Mouse (Mus musculus): ENCODE measurements around the gene Cdr2. TPM values are rescaled to one million over a fixed set of nuclear protein-coding genes. Genes with fewer than 3 reads are reported as not detected.
"Not testable (repeated sequence)": the region's sequence is repeated elsewhere in the genome, so short reads cannot be mapped to it uniquely, and the experiment has no call there.

Gene Cdr2
- total RNA-seq, 2 experiments from 2014 or later: 9.5 to 9.8 TPM

DNA sequence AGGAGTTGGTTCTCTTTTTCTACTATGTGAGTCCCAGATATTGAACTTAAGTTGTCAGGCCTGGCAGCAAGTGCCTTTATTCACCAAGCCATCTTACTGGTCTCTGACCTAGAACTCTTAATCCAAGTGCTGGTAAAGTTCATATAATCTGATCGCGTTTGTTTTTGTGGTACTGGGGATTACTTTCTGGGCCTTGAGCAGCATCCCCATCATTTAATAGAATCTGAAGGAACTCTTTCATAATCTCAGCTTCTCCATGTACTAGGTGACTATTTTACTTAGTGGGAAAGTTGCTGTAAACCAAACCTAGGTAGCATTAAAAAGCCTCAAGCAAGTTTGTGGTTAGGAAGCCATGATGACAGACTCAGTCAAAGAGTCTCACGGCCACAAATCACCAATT lies 19.8 kb upstream of the Cdr2 start:
- TF ChIP-seq CTCF (IDR thresholded peaks at IDR 0.05): no peak
- DNase-seq (ENCODE audit: extremely low spot score in 1 of 2, low spot score in 2 of 2): no peak
- intact Hi-C loops (cut with DNase I): no loop called here
- H3K27ac ChIP-seq: no peak overlapping the region
- no peak overlapping the region for H3K4me3 ChIP-seq

DNA sequence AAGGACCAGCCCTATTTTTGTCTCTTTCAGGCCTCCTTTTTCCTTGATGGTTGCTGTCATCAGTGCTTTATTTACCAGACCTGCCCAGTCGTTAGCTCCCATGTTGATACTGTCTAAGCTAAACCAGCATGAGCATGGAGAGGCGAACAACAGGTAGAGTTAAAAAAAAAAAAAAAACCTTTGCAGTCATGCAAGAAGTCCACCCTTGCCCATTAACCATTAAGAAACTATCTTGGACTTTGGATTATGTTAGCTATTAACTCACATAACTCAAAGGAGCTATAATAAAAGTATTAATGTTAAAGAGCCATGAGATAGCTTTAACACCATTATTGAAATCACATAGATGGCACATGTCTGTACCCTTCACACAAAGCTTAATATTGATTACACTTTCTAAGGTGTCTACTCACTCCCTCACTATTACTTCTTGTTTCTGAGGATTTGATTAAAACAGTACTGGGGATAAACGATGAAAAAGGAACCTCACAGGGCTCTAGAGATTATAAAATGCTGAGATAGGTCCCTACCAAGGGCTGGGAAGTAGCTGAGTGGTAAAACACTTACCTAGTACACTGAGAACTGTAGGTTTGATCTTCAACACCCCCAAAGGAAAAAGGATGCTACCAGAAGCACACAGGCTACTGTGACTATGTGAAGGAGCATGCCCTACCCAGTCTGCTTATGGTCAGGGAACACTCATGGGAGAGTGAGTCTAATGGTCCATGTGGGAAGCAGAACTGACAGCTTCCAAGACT lies 18.1 kb upstream of the Cdr2 start:
- H3K4me3 ChIP-seq: no peak overlapping the region
- H3K27ac ChIP-seq: no peak overlapping the region
- intact Hi-C loops (cut with DNase I): no loop called here
- TF ChIP-seq CTCF (IDR thresholded peaks at IDR 0.05): no peak
- no peak for DNase-seq (ENCODE audit: extremely low spot score in 1 of 2, low spot score in 2 of 2)

DNA sequence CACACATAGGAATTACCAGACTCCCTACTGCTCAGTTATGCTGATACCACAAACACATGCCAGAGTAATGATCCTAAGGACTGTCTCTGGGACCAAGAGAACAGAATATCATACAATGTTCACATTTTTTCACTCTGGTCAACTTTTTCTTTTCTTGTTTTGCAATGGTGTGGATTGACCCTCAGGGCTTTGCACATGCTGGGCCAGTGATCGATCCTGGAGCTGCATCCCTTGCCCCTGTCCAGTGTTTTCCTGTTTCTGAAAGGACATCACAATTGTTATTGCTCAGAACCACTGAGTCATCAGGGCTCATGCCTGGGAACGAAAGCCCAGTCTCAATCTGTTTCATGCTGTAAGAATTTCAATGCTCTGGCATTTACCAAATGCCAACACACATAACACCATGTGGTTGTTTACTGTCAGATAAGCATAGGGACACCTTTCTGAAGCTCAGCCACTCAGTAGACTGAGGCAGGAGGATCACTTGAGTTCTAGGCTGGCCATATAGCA lies 17.0 kb upstream of the Cdr2 start:
- intact Hi-C loops (cut with DNase I): no loop called here
- Histone ChIP-seq H3K27ac (no peak overlapping the region), H3K4me3 (no peak overlapping the region)
- no peak for DNase-seq (ENCODE audit: extremely low spot score in 1 of 2, low spot score in 2 of 2)
- no peak for TF ChIP-seq CTCF (IDR thresholded peaks at IDR 0.05)

DNA sequence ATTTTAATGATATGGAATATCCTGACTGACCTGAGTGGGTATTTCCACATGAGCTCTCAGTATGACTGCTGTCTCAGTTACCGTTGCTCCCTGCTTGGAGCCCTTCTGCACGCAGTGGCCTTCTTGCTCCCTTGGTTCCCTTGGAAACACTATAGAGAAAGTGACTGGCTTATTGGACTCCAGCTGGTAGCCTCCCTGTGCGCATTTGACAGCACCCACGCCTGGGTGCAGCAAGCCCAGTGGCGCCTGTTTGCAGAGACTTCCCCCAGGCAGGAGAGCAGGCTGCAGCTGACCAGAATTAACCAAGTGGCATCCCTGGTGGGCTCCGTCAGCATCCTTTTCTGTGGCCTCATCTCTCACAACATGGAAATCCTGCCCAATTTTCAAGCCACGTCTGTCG lies 9.1 kb upstream of the Cdr2 start:
- DNase-seq (ENCODE audit: extremely low spot score in 1 of 2, low spot score in 2 of 2): no peak
- intact Hi-C loops (cut with DNase I): no loop called here
- TF ChIP-seq CTCF (IDR thresholded peaks at IDR 0.05): no peak
- Histone ChIP-seq H3K4me3 (no peak overlapping the region), H3K27ac (no peak overlapping the region)

DNA sequence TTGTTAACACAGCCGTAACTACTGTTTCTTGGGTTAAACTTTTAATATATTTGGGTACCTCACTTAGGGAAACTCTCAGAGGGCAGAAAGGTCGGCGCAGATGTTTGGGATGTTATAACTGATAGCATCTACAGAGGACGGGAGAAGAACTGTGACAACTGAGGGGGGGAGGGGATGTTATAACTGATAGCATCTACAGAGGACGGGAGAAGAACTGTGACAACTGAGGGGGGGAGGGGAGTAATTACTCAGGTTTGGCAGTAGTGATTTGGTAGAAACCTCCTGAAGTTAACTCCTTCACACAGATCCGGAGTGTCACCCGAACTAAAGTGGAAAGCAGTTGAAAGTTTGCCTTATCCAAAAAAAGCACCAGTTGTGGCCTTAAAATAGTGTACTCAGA lies 856 bp upstream of the Cdr2 start:
- Histone ChIP-seq H3K27ac (no peak overlapping the region), H3K4me3 (peak overlapping the region; percentile 66)
- no peak for TF ChIP-seq CTCF (IDR thresholded peaks at IDR 0.05)
- intact Hi-C loops (cut with DNase I): loop anchor here (5.0 kb wide), 1 partner anchor 49 kb away; the partner anchor contains the start of gene Mettl9
- DNase-seq (ENCODE audit: extremely low spot score in 1 of 2, low spot score in 2 of 2): no peak

DNA sequence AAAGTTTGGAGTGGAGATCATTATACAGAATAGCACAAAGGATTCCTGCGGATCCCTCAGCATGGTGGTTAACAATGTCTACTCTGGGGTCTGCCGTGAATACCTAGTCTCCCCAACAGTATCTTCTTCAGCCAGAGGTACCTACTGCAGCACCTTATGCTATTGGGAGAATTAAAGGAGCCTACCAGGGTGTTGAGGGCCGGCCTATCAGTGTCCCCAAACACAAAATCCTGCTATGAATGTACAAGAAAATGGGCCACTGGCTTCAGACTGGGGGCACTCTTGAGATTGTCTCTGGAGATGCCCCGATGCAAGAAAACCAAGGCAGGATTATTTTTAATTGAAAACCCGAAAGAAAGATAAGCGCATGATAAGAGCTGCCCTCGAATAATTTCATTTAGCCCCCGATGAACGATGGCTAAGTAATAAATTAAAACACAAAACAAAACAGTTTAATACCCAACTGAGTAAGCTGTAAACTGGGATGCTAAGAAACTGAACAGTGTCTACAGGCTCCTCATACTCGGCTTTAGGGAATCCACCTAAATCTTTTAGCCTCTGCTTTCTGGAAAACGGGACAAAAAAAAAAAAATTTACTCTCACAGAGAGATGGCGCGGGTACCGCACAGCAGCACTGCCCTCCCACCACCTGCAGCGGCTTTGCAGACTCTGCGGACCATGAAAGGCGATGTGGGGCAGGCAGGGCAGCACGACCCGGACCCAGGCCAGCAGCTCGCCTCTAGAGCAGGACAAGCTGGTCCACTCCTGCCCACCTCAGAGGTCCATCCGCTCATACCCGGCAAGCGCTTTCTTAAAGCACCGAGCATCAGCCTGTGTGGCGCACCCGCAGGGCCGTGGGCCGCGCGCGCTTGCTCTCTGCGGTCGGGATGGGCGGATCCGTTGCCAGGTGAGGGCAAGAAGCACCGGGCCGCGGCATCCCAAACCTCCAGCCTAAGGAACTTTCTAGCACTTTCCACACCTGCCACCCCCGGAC lies 884 bp downstream of the Cdr2 start:
- H3K27ac ChIP-seq: 0 out of 2 replicates have a peak overlapping the region, but pooled peaks have one; percentile 12
- intact Hi-C loops (cut with DNase I): loop anchor here (5.0 kb wide), 1 partner anchor 51 kb away; the partner anchor contains the start of gene Mettl9
- peak overlapping the region; percentile 66 for H3K4me3 ChIP-seq
- TF ChIP-seq CTCF (IDR thresholded peaks at IDR 0.05): no peak
- peak; percentile 43 to 51 for DNase-seq (ENCODE audit: extremely low spot score in 1 of 2, low spot score in 2 of 2)

DNA sequence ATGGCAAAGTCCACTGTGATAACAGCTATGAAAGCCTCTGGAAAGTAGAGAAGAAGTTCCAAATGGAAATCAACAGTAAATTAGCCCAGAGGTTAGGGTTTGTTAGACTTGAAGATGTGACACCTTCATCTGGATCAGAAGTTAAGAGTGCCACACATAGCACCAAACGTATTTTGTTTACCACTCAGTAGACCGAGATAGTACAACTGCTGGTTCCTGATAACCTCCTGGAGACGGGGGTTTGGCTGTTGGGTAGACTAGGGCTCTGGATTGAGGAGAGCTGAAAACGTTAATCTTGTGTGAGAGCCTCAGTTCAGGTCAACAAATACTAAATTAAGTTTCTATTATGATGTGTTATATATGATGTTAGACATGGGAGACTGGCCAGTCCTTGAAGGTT lies 2.1 kb downstream of the Cdr2 start:
- intact Hi-C loops (cut with DNase I): loop anchor here (5.0 kb wide), 1 partner anchor 52 kb away; the partner anchor contains the start of gene Mettl9
- no peak overlapping the region for H3K4me3 ChIP-seq
- no peak for TF ChIP-seq CTCF (IDR thresholded peaks at IDR 0.05)

DNA sequence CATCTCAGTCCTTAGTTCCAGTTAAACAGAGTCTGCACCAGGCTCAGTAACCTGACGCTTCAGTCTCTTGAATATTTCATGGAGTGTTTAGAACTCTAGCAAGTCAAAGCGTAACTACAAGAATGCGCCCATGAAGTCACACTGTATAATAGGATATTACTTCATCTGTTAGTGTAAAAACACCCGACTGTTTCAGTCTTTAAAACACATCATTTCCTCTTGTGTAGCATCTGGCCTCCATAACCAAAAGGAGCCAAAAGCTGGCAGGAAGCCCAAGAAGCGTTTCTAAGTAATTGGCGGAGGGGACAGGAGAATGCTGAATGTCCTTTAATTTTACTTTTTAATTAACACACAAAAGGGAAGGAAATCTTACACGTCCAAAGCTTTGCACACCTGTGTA lies 5.0 kb downstream of the Cdr2 start:
- no peak for DNase-seq (ENCODE audit: extremely low spot score in 1 of 2, low spot score in 2 of 2)
- TF ChIP-seq CTCF (IDR thresholded peaks at IDR 0.05): no peak
- intact Hi-C loops (cut with DNase I): no loop called here

More for the DNA sequence above, 2.1 kb downstream of the Cdr2 start:
- H3K27ac ChIP-seq: no peak overlapping the region
- DNase-seq (ENCODE audit: extremely low spot score in 1 of 2, low spot score in 2 of 2): no peak

DNA sequence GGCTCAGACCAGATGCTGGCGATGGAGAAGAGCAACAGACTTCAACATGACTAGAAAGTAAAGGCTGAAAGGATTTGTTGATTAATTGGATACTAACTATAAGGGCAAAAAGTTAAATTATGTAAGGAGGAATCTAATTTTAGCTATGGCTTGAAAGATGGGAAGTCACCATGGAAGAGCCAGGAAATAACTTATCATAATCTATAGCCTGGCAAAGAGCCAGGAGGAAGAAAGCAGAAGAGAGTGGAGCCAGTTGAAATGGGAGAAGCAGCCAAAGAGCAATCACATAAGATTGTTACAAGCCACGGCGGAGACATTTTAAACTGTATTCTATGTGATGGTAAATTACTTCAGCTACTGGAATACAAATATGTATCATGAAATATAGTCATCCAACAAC lies 8.1 kb downstream of the Cdr2 start:
- Histone ChIP-seq H3K4me3 (no peak overlapping the region), H3K27ac (no peak overlapping the region)
- TF ChIP-seq CTCF (IDR thresholded peaks at IDR 0.05): no peak
- no peak for DNase-seq (ENCODE audit: extremely low spot score in 1 of 2, low spot score in 2 of 2)
- intact Hi-C loops (cut with DNase I): no loop called here

More for the DNA sequence above, 5.0 kb downstream of the Cdr2 start:
- Histone ChIP-seq H3K27ac (no peak overlapping the region), H3K4me3 (no peak overlapping the region)

DNA sequence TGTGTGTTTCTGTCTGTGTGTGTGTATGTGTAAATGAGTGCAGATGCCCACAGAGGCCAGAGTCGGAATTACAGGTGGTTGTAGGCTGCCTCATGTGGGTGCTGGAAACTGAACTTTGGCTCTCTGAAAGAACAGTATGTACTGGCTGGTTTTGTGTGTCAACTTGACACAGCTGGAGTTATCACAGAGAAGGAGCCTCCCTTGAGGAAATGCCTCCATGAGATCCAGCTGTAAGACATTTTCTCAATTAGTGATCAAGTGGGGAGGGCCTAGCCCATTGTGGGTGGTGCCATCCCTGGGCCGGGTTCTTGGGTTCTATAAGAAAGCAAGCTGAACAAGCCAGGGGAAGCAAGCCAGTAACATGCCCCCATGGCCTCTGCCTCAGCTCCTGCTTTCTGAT lies 9.6 kb downstream of the Cdr2 start:
- intact Hi-C loops (cut with DNase I); DNase-seq (ENCODE audit: extremely low spot score in 1 of 2, low spot score in 2 of 2); H3K27ac ChIP-seq; H3K4me3 ChIP-seq: not testable (repeated sequence)

DNA sequence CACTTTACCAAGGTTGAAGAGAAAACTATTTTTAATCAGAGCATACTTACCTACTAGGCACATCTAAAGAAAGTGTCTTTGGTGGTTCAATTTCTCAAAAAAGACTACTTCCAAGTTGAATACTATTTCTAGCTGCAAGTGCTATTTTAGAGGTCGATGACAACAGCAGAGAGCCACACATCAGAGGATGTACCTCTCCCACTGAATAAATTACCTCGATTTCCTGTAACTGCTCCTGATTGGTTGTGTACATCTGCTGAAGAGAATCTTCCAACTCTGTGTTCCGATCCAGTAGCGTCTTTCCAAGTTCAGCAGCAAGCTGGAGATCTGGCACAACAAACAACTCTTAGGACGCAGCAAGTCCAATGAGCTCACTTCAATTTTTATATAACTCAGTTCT lies 12.0 kb downstream of the Cdr2 start:
- H3K27ac ChIP-seq: no peak overlapping the region
- no peak for TF ChIP-seq CTCF (IDR thresholded peaks at IDR 0.05)
- intact Hi-C loops (cut with DNase I): no loop called here
- H3K4me3 ChIP-seq: no peak overlapping the region
- DNase-seq (ENCODE audit: extremely low spot score in 1 of 2, low spot score in 2 of 2): no peak

DNA sequence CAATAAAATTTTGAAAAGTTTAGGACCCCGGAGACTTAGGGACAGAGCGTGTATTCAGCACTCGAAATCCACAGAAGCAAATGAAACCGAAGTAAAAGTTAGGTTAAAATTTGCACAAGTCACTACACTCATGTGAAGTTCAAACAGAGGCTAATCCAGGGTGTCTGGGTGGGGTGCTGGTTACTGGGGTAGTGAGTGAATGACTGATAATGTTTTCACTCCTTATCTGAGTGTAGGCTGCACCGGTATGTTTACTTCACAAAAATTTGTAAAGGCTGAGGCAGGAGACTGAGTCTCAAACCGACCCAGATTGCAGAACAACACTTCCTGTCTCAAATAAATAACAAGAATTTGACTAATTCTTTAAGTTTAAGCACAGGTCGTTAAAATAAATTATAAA lies 12.9 kb downstream of the Cdr2 start:
- no peak overlapping the region for H3K4me3 ChIP-seq
- DNase-seq (ENCODE audit: extremely low spot score in 1 of 2, low spot score in 2 of 2): no peak
- intact Hi-C loops (cut with DNase I): no loop called here
- no peak for TF ChIP-seq CTCF (IDR thresholded peaks at IDR 0.05)
- H3K27ac ChIP-seq: no peak overlapping the region

Measured in left cerebral cortex, adult 2 months (tissue).